Comparison of ENCODE assay signal across 15 mouse cellular contexts in genomic region chr4:138102413-138102812, GRCm38 (mm10).
"Had no signal": no experiment of that assay in that cellular context is flagged by ENCODE, and none has a peak within 500 bp of the region (broad histone marks: within the 10 kb centered on the region; RNA-seq: fewer than 3 reads in every experiment).

No protein-coding gene starts in this region.

- H3K9ac ChIP-seq: liver, embryonic 12.5 days; lung, embryonic 14.5 days; midbrain, embryonic 15.5 days; neural tube, embryonic 12.5 days had no signal

- ATAC-seq: hindbrain, embryonic 16.5 days; liver, embryonic 12.5 days; midbrain, embryonic 15.5 days had no signal

- H3K27ac ChIP-seq: layer of hippocampus, adult 2 months; limb, embryonic 10.5 days; liver, embryonic 12.5 days; midbrain, embryonic 10.5 days; neural tube, embryonic 12.5 days had no signal

- H3K9me3 ChIP-seq: limb, embryonic 10.5 days; liver, embryonic 12.5 days; midbrain, embryonic 10.5 days; midbrain, embryonic 15.5 days; neural tube, embryonic 12.5 days had no signal

- H3K4me1 ChIP-seq: limb, embryonic 10.5 days; liver, embryonic 12.5 days; midbrain, embryonic 10.5 days; neural tube, embryonic 12.5 days had no signal

- H3K4me3 ChIP-seq: layer of hippocampus, adult 2 months; limb, embryonic 10.5 days; liver, embryonic 12.5 days; midbrain, embryonic 10.5 days; midbrain, embryonic 15.5 days; neural tube, embryonic 12.5 days had no signal

- DNase-seq: kidney, postnatal 4 days; lung, embryonic 14.5 days; lung, postnatal 10 days; lung, postnatal 4 days; right cerebral cortex, postnatal 4 days; spleen, adult 18-20 months; thymus, adult 18-20 months; thymus, postnatal 25 days had no signal

- H3K4me2 ChIP-seq: liver, embryonic 12.5 days; lung, embryonic 14.5 days; midbrain, embryonic 15.5 days; neural tube, embryonic 12.5 days had no signal

- H3K27me3 ChIP-seq: liver, embryonic 12.5 days; midbrain, embryonic 15.5 days; neural tube, embryonic 12.5 days had no signal
